Mouse (Mus musculus) layer of hippocampus, adult 2 months (tissue): Measurements from ENCODE around the gene Gm45261. TPM values are rescaled to one million over a fixed set of nuclear protein-coding genes. Genes with fewer than 3 reads are reported as not detected.

ENCODE experiments used
- DNase-seq, 2 experiments: peaks; one replicate each; pipeline ENCODE4 v3.0.0; 2022; ENCODE audit warnings: low spot score in 2 of 2
- H3K27ac ChIP-seq: fragments of 200-600 bp; 2 replicates; pipeline ENCODE4 v1.8.1; 2022
- H3K4me3 ChIP-seq: fragments of 200-600 bp; 2 replicates; pipeline ENCODE4 v1.8.1; 2022; ENCODE audit warnings: mild to moderate bottlenecking
- CTCF ChIP-seq: fragments of 200-600 bp; conservative IDR thresholded peaks from 2 replicates; pipeline ENCODE4 v1.8.1; 2022; ENCODE audit warnings: antibody characterized with exemption, mild to moderate bottlenecking, moderate library complexity
- total RNA-seq, 2 experiments: library from RNA; stranded (reverse); gene quantifications; 2 replicates each; pipeline ENCODE4 v1.2.3; 2021

Gm45261 gene
- total RNA-seq, 2 experiments from 2014 or later = not detected

DNA sequence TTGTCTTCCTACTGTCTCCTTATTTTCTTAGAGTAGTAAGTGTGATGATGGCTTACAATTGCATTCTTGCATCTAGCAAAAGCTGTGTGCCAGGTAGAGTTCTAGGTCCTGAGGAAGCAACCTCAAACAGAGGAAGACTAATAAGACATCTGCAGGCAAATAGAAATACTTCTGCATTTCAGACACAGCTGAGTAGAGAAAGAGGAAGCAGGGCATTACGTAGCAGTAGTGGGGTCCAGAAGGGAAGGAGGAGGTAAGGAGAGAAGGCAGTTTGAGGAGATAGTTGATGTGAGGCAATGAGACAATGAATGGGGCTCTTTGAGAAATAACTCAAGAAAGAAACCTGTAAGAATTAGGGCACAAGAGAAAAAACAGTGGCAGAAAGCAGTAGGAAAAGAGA, 59.3 kb downstream of the Gm45261 start:
- no peak for TF ChIP-seq CTCF
- H3K27ac ChIP-seq = no peak overlapping the region
- H3K4me3 ChIP-seq = no peak overlapping the region
- DNase-seq = no peak

Other genes starting within 250 kb of the Gm45261 start
- under 1 TPM; 0.39 to 0.46 TPM for gene Fam124b, start 243.0 kb downstream of the Gm45261 start, total RNA-seq
- gene Cul3, start 121.0 kb downstream of the Gm45261 start, total RNA-seq = 100 to 1,000 TPM; 117 to 127 TPM